Mouse (Mus musculus) lung, postnatal 0 days (tissue): ENCODE data around the gene Hk1.

Source experiments
- CTCF ChIP-seq: IDR thresholded peaks from 2 replicates; pipeline ENCODE4 v1.5.1; 2016; ENCODE audit warnings: antibody characterized with exemption, mild to moderate bottlenecking
- EP300 ChIP-seq: IDR thresholded peaks from 2 replicates; pipeline ENCODE4 v1.6.1; 2016; ENCODE audit warnings: antibody characterized with exemption, mild to moderate bottlenecking, control low read depth

GRCm38 (mm10) chr10:62329846-62330245 lies 49.9 kb downstream of the Hk1 start:
- TF ChIP-seq CTCF, result no peak
- no peak for TF ChIP-seq EP300
